Mouse (Mus musculus) B cell, adult 2 months (primary cell): ENCODE results near the gene Tnik.

Source experiments
- DNase-seq, 2 experiments: peaks; one replicate each; pipeline ENCODE4 v3.0.0; 2022

Tnik gene

GRCm38 (mm10) chr3:28358391-28358790 is 95.4 kb downstream of the Tnik start:
- DNase-seq: no peak

GRCm38 (mm10) chr3:28359138-28359537 is 96.1 kb downstream of the Tnik start:
- DNase-seq: no peak

DNA sequence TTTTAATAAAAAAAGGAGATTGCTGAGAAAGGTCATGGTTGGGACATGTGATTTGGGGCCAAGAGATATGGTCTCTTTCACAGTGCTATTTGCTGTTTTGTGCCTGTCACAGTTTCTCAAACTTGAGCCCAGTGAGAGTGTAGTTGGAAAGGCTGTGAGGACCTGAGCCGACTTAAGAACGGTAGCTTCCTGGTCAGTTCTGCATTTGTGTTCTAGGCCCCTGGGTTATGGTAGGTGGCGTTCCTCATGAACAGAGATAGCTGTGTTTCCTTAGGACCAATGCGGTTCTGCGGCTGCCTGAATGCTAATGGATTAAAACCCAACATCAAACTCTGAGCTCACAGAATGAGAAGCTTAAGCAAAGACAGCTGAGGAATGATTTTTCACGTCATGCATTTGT is 98.0 kb downstream of the Tnik start:
- no peak for DNase-seq

GRCm38 (mm10) chr3:28363441-28364125 is 100.6 kb downstream of the Tnik start:
- no peak for DNase-seq

DNA sequence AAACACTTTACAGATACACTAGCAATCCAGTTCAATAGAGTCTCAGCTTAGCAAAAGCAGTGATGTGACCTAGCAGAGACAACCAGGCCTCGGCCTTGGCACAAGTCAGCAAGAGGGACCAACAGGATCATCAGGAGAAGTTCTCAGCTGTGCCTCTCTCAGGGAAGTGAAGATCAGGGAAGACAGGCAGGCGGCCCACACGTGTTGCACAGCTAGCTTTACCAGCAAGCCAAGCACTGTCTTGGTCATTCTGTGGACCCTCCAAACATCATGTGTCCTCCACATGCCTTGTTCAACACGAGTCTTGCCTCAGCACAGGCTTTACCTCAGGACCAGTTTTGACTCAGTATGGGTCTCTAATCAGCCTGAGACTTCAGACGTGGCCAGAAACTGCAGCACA is 105.7 kb downstream of the Tnik start:
- no peak for DNase-seq

GRCm38 (mm10) chr3:28369266-28369665 is 106.3 kb downstream of the Tnik start:
- no peak for DNase-seq

GRCm38 (mm10) chr3:28369698-28370097 is 106.7 kb downstream of the Tnik start:
- DNase-seq: no peak

DNA sequence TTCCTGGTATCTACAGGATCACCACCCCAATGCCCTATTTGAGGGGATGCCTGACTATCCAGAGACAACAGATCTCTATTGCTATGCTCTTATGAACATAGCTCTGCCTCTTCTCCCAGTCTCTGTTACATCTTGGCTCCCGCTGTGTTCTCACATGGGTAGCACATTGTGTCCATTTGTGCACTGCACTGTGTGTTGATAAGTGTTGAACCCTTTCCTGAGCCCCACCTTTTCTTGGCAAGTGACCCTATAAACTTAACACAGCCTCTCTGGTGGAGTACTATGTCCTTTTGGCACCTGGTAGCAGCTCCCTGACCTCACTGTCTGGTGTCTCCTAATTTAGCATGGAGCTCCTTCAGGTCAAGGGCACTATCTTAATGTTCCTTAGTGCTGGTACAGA is 108.6 kb downstream of the Tnik start:
- DNase-seq: no peak

- no peak for DNase-seq
Measured at GRCm38 (mm10) chr3:28372459-28372858, 109.4 kb downstream of the Tnik start.

DNA sequence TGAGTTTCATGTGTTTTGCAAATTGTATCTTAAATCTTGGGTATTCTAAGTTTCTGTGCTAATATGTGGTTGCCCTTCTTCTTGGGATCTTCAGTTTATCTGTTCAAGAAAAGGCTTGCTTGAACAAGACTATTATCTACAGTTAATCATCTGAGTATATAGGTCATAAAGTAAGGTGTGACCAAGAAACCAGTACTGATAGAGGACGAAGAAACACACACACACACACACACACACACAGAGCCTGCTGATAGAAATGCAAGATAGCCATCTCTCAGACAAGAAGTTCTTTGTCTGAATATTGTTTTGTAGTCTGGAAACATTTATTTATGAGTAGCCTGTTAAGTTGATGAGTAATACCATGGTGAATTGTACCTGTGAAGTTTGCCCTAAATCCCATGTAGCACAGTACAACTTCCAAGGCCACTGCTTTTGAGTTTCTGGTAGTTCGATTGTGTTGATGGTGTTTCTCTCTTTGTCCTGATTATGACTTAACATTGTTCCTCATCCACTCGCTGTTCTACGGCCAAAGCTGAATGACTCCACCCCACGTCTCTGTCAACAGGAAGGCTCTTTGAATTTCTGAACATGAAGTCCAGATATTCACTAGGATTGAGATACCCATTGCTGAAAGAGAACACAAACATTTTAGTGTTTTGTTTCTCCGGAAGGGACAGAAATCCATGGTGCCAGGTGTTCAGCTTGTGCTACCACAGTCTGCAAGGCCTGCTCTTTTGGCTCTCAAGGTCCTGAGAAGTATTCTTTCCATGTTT is 111.9 kb downstream of the Tnik start:
- no peak for DNase-seq

GRCm38 (mm10) chr3:28380224-28380623 is 117.2 kb downstream of the Tnik start:
- no peak for DNase-seq

DNA sequence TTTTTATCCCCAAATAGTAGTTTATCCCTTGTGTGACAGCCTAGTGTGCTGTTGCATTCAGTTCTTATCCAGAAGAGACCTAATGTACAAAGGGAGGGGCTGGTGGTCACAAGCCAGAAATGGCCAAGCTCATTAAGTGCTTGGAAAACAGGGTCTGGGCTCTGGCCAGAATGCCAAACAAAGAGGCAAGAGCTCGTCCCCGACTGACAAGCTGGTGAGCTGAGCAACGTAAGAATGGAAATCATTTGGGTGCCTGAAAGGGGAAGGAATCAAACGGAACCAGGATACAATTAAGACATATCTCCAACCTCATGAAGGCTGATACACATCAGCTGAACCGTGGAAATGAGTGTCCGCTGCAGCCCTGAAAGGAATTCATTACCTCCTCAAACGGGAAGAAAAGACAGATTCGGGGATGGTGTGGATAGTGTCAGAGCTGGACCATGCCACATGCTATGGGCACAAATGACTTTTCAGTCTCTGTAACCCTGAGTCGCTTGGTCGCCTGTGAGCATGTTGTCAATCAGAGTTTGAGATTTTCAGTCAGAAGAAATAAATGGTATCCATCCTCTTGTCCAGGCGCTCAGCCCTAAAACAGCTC is 120.6 kb downstream of the Tnik start:
- DNase-seq: no peak

- no peak for DNase-seq
Measured at GRCm38 (mm10) chr3:28385199-28385975, 122.4 kb downstream of the Tnik start.

DNA sequence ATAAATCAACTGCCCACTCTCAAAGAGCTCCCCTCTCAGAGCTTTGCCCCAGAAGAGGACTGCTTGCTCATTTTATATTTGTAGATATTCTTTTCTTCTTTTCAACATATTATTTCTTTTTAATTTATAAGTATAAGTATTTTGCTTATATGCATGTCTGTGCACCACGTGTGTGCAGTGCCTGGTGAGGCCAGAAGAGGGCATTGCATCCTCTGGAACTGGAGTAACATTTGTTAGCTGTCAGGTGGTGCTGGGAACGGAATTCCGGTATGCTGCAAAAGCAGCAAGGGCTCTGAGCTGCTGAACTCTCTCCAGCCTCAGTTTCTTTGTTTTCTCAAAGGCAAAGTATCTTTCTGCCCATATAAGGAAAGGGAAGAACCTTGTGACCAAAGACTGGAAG is 125.5 kb downstream of the Tnik start:
- no peak for DNase-seq

- DNase-seq: no peak
Measured at GRCm38 (mm10) chr3:28390183-28390582, 127.2 kb downstream of the Tnik start.

GRCm38 (mm10) chr3:28392542-28392941 is 129.5 kb downstream of the Tnik start:
- no peak for DNase-seq

DNA sequence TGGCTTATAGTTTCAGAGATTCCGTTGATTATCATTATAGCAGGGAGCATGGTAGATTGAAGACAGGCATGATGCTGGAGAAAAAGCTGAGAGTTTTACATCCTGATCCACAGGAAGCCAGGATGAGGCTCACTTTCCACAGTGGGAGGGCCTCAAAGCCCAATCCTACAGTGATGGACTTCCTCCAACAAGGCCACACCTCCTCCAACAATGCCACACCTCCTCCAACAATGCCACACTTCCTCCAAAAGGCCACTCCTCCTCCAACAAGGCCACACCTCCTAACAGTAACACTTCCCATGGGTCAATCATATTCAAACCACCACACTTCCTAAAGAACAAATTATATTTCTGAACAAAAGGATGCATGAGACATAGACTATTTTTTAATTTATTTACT is 135.8 kb downstream of the Tnik start:
- DNase-seq: no peak

GRCm38 (mm10) chr3:28399593-28400216 is 136.7 kb downstream of the Tnik start:
- DNase-seq: no peak

- no peak for DNase-seq
Measured at GRCm38 (mm10) chr3:28401335-28401734, 138.3 kb downstream of the Tnik start.

GRCm38 (mm10) chr3:28402221-28402620 is 139.2 kb downstream of the Tnik start:
- DNase-seq: no peak

- DNase-seq: no peak
Measured at GRCm38 (mm10) chr3:28405391-28405790, 142.4 kb downstream of the Tnik start.

- DNase-seq: no peak
Measured at GRCm38 (mm10) chr3:28408859-28409459, 145.9 kb downstream of the Tnik start.
